In the genomic region with DNA sequence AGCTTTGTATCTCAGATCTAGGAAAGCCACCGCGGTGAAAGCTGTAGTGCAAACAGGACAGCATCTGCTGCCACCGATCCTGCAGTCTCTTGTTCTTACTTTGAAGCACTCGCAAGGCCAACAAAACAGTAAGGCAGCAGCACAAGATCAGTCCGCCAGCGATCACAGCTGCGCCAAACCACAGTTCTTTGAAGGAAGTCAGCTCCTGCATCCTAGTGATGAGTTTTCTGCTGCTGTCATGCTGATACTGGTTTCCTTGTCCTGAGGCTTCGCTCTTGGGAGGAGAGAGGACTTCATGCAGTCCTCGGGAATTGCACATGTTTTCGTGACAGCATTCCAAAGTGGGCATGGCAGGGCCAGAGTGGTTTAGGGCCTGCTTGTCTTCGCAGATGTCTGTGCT, we compare ENCODE assay signal across 8 mouse cellular contexts. TPM values are rescaled to one million over a fixed set of nuclear protein-coding genes. Genes with fewer than 3 reads are reported as not detected.
DNase-seq lines count a peak whose midpoint lies in the region; ATAC-seq lines count a peak whose summit lies in the region.

No protein-coding gene starts in this region.

- peaks cover 7% of the 10 kb centered on the region for H3K4me1 ChIP-seq in embryonic facial prominence, embryonic 15.5 days
- H3K4me1 ChIP-seq in intestine, embryonic 16.5 days (ENCODE audit: control insufficient read depth, insufficient read depth, low read length), result peaks cover 5% of the 10 kb centered on the region; the same call in 1 of the 2 replicates
- peaks cover 6% of the 10 kb centered on the region; the same call in 1 of the 2 replicates for H3K4me1 ChIP-seq in midbrain, embryonic 11.5 days (ENCODE audit: control insufficient read depth, insufficient read depth, low read length)

- peak overlapping the region; percentile 94 for H3K4me2 ChIP-seq in embryonic facial prominence, embryonic 15.5 days (replicated peaks)
- peak overlapping the region; percentile 87 for H3K4me2 ChIP-seq in intestine, embryonic 16.5 days (ENCODE audit: low read depth, low read length)
- H3K4me2 ChIP-seq in midbrain, embryonic 11.5 days, result peak overlapping the region; percentile 83

- 24% methylated on average over 11 of the region's 11 CpGs for WGBS in embryonic facial prominence, embryonic 15.5 days
- WGBS in intestine, embryonic 16.5 days, result 36% methylated on average over 11 of the region's 11 CpGs
- 31% methylated on average over 11 of the region's 11 CpGs for WGBS in midbrain, embryonic 11.5 days

- no peak for ATAC-seq in embryonic facial prominence, embryonic 15.5 days (ENCODE audit: insufficient number of reproducible peaks, low FRiP score, low TSS enrichment, low read depth)
- no peak for ATAC-seq in intestine, embryonic 16.5 days
- no peak for ATAC-seq in midbrain, embryonic 11.5 days (ENCODE audit: low FRiP score)

- H3K9me3 ChIP-seq in embryonic facial prominence, embryonic 15.5 days (replicated peaks), result no peaks in the 10 kb centered on the region
- H3K9me3 ChIP-seq in intestine, embryonic 16.5 days (ENCODE audit: control insufficient read depth, low read length), result no peaks in the 10 kb centered on the region
- H3K9me3 ChIP-seq in midbrain, embryonic 11.5 days (ENCODE audit: control insufficient read depth, low read length), result no peaks in the 10 kb centered on the region

- H3K27ac ChIP-seq in embryonic facial prominence, embryonic 15.5 days (replicated peaks), result no peak overlapping the region
- no peak overlapping the region for H3K27ac ChIP-seq in intestine, embryonic 16.5 days (ENCODE audit: low read length)
- H3K27ac ChIP-seq in midbrain, embryonic 11.5 days (ENCODE audit: low read depth, low read length), result no peak overlapping the region

- DNase-seq in gastrocnemius, postnatal 10 days, result peak; percentile 10
- DNase-seq in gastrocnemius, adult 18-20 months (ENCODE audit: low spot score), result no peak
- peak; percentile 63 for DNase-seq in CD4-positive, CD25-positive, alpha-beta regulatory T cell, adult 2 months (ENCODE audit: low read depth, low spot score)
- DNase-seq in midbrain, embryonic 11.5 days (ENCODE audit: low spot score, missing footprints), result no peak
- DNase-seq in thymus, postnatal 25 days, result peak; percentile 76
- DNase-seq in adrenal gland, postnatal 36 days, result no peak

- H3K4me3 ChIP-seq in embryonic facial prominence, embryonic 15.5 days (replicated peaks), result peak overlapping the region; percentile 54
- peak overlapping the region; percentile 52 for H3K4me3 ChIP-seq in intestine, embryonic 16.5 days (ENCODE audit: low read length)
- H3K4me3 ChIP-seq in midbrain, embryonic 11.5 days (ENCODE audit: low read depth, low read length), result peak overlapping the region; percentile 45

- no peak overlapping the region; the same call in 1 of the 2 replicates for H3K9ac ChIP-seq in embryonic facial prominence, embryonic 15.5 days
- peak overlapping the region; percentile 64 for H3K9ac ChIP-seq in intestine, embryonic 16.5 days (ENCODE audit: low read depth, low read length)
- H3K9ac ChIP-seq in midbrain, embryonic 11.5 days (ENCODE audit: low read length), result peak overlapping the region; percentile 53

- no peaks in the 10 kb centered on the region for H3K27me3 ChIP-seq in embryonic facial prominence, embryonic 15.5 days
- no peaks in the 10 kb centered on the region for H3K27me3 ChIP-seq in intestine, embryonic 16.5 days (replicated peaks; ENCODE audit: control insufficient read depth, insufficient read depth, low read length)
- H3K27me3 ChIP-seq in midbrain, embryonic 11.5 days (ENCODE audit: control insufficient read depth, insufficient read depth, low read length), result no peaks in the 10 kb centered on the region

- no peaks in the 10 kb centered on the region for H3K36me3 ChIP-seq in embryonic facial prominence, embryonic 15.5 days
- H3K36me3 ChIP-seq in intestine, embryonic 16.5 days (ENCODE audit: control insufficient read depth, insufficient read depth, low read length), result no peaks in the 10 kb centered on the region
- no peaks in the 10 kb centered on the region for H3K36me3 ChIP-seq in midbrain, embryonic 11.5 days (ENCODE audit: control insufficient read depth, insufficient read depth, low read length)

RNA-seq across cellular contexts. Expression of a gene that starts 17.8 kb away (rescaled TPM):
- under 1 TPM; 0.19 to 0.36 TPM for total RNA-seq in gastrocnemius, postnatal 10 days (2021)
- under 1 TPM; 0.14 to 0.19 TPM for total RNA-seq in gastrocnemius, adult 18-20 months (2021)
- polyA plus RNA-seq in embryonic facial prominence, embryonic 15.5 days (2015; fragmentation: Nextera tagmentation; extraction: Ambion mirVana), result not detected in 2 replicates
- polyA plus RNA-seq in intestine, embryonic 16.5 days (2015; fragmentation: Nextera tagmentation; extraction: Ambion mirVana), result 0.53 and 0.75 TPM in 2 replicates
- not detected in 2 replicates for polyA plus RNA-seq in midbrain, embryonic 11.5 days (2014; fragmentation: Nextera tagmentation; extraction: Ambion mirVana)
- total RNA-seq in adrenal gland, postnatal 36 days (2021), result under 1 TPM in 1 of 2 experiments, not detected in 1; 0.10 TPM

RNA-seq across cellular contexts. Expression of a gene that starts 40.6 kb away (rescaled TPM):
- 10 to 100 TPM in 1 of 2 experiments, 1 to 10 TPM in 1; 7.0 to 11.4 TPM for total RNA-seq in gastrocnemius, postnatal 10 days (2021)
- 1 to 10 TPM; 5.5 to 8.2 TPM for total RNA-seq in gastrocnemius, adult 18-20 months (2021)
- 0.31 and 1.5 TPM in 2 replicates for polyA plus RNA-seq in embryonic facial prominence, embryonic 15.5 days (2015; fragmentation: Nextera tagmentation; extraction: Ambion mirVana)
- polyA plus RNA-seq in intestine, embryonic 16.5 days (2015; fragmentation: Nextera tagmentation; extraction: Ambion mirVana), result 93.5 and 105 TPM in 2 replicates
- 0.22 TPM in 1 of 2 replicates, not detected in the other for polyA plus RNA-seq in midbrain, embryonic 11.5 days (2014; fragmentation: Nextera tagmentation; extraction: Ambion mirVana)
- 1 to 10 TPM; 3.0 to 3.5 TPM for total RNA-seq in adrenal gland, postnatal 36 days (2021)

Comparison
In these comparisons a context has a peak if more than half of its experiments do, and no peak if none do; other contexts are left out.
1. DNase-seq: peak in gastrocnemius, postnatal 10 days (single experiment), CD4-positive, CD25-positive, alpha-beta regulatory T cell, adult 2 months (single experiment) and thymus, postnatal 25 days (single experiment); none in gastrocnemius, adult 18-20 months (single experiment), midbrain, embryonic 11.5 days (single experiment) and adrenal gland, postnatal 36 days (0 of 2).
2. Peak in every context shown above with its lines, with median percentiles within 50 percentile points of each other: H3K4me2 ChIP-seq and H3K4me3 ChIP-seq.